Mouse (Mus musculus) kidney, embryonic 14.5 days (tissue): Measurements from ENCODE around the gene Mrpl52. TPM values are rescaled to one million over a fixed set of nuclear protein-coding genes. Genes with fewer than 3 reads are reported as not detected.

Experiments
- ATAC-seq: fragments of 200-750 bp; cut with Nextera tagmentation; 2 replicates; pipeline ENCODE4 v1.8.0; 2017; ENCODE audit warnings: moderate number of reproducible peaks, mild to moderate bottlenecking, moderate TSS enrichment, moderate library complexity; ENCODE audit not compliant: low FRiP score, low TSS enrichment
- H3K27ac ChIP-seq: fragments of 300-500 bp; sonication (generic); 2 replicates; pipeline ENCODE4 v1.5.1; 2014; ENCODE audit warnings: low read depth, mild to moderate bottlenecking, low read length, moderate library complexity, mixed read lengths
- H3K27me3 ChIP-seq: fragments of 300-500 bp; sonication (generic); 2 replicates; pipeline ENCODE4 v1.6.1; 2014; ENCODE audit warnings: mild to moderate bottlenecking, low read length; ENCODE audit not compliant: control insufficient read depth, insufficient read depth
- H3K36me3 ChIP-seq: fragments of 300-500 bp; sonication (generic); 2 replicates; pipeline ENCODE4 v1.6.1; 2014; ENCODE audit warnings: low read length, mixed read lengths; ENCODE audit not compliant: control insufficient read depth, insufficient read depth
- H3K4me1 ChIP-seq: fragments of 300-500 bp; sonication (generic); 2 replicates; pipeline ENCODE4 v1.6.1; 2014; ENCODE audit warnings: low read length, mixed read lengths; ENCODE audit not compliant: control insufficient read depth, insufficient read depth
- H3K4me2 ChIP-seq: fragments of 300-500 bp; sonication (generic); replicated peaks from 2 replicates; pipeline ENCODE4 v1.6.1; 2014; ENCODE audit warnings: low read depth, mild to moderate bottlenecking, low read length
- H3K4me3 ChIP-seq: fragments of 300-500 bp; sonication (generic); 2 replicates; pipeline ENCODE4 v1.5.1; 2014; ENCODE audit warnings: mild to moderate bottlenecking, low read length
- H3K9ac ChIP-seq: fragments of 300-500 bp; sonication (generic); 2 replicates; pipeline ENCODE4 v1.6.1; 2014; ENCODE audit warnings: low read depth, mild to moderate bottlenecking, low read length, moderate library complexity
- H3K9me3 ChIP-seq: fragments of 300-500 bp; sonication (generic); 2 replicates; pipeline ENCODE4 v1.6.1; 2016; ENCODE audit warnings: low read length; ENCODE audit not compliant: control insufficient read depth
- WGBS: fragments of 180-500 bp; shearing (Covaris S2); extraction: QIAGEN DNeasy Blood & Tissue Kit; methylation state at CpG from one replicate; pipeline ENCODE4 v1.1.7; 2014; 5-methylcytosine and 5-hydroxymethylcytosine counted together
- polyA plus RNA-seq: library from polyadenylated mRNA; unstranded; fragments of >200 nt; fragmentation: Nextera tagmentation; extraction: Ambion mirVana; gene quantifications from 2 replicates; pipeline ENCODE4 v1.2.1, GENCODE M21; 2014

The Mrpl52 gene
- polyA plus RNA-seq, 1 experiment from 2014 or later: 269 TPM

- Histone ChIP-seq H3K4me3 (no peak overlapping the region), H3K9me3 (peaks cover 6% of the 10 kb centered on the region; the same call in 1 of the 2 replicates), H3K4me2 (no peak overlapping the region), H3K36me3 (peaks cover 30% of the 10 kb centered on the region), H3K9ac (no peak overlapping the region), H3K4me1 (peaks cover 13% of the 10 kb centered on the region), H3K27me3 (no peaks in the 10 kb centered on the region), H3K27ac (no peak overlapping the region)
- no peak for ATAC-seq
- WGBS: 80% methylated on average over 5 of the region's 5 CpGs
These were observed 46.0 kb downstream of the Mrpl52 start for GRCm38 (mm10) chr14:54472671-54473070.

DNA sequence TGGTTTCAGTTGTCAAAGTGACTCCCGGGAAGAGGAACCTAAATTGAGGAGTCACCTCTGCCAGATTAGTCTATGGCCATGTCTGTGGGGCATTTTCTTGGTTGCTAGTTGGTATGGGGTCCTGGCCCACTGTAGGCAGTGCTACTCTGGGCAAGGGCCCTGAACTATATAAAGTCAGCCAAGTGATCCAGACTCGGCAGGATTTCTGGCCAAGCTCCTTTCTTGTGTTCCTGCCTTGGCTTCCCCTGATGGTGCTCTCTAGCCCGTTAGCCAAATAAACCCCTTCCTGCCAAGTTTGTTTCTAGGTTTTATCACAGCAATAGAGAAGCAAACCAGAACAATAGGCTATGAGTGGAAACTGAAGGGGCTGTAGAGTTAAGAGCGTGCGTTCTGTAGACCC lies 48.0 kb downstream of the Mrpl52 start:
- Histone ChIP-seq H3K36me3 (peaks cover 9% of the 10 kb centered on the region), H3K4me2 (no peak overlapping the region), H3K4me1 (peaks cover 16% of the 10 kb centered on the region), H3K9ac (no peak overlapping the region), H3K27me3 (0 out of 2 replicates have a peak, but pooled peaks cover 3% of the 10 kb centered on the region), H3K9me3 (peaks cover 6% of the 10 kb centered on the region; the same call in 1 of the 2 replicates), H3K27ac (no peak overlapping the region), H3K4me3 (no peak overlapping the region)
- 82% methylated on average over 5 of the region's 5 CpGs for WGBS
- ATAC-seq: no peak

- ATAC-seq: peak; percentile 78
- H3K9ac ChIP-seq: peak within 1 kb of the TSS; percentile 54
- peak within 1 kb of the TSS; percentile 40 for H3K4me3 ChIP-seq
- no peaks in the 10 kb centered on the region for H3K36me3 ChIP-seq
- peaks cover 6% of the 10 kb centered on the region; the same call in 1 of the 2 replicates for H3K9me3 ChIP-seq
- 0 out of 2 replicates have a peak, but pooled peaks cover 6% of the 10 kb centered on the region for H3K27me3 ChIP-seq
- H3K27ac ChIP-seq: no peak within 1 kb of the TSS
- peaks cover 20% of the 10 kb centered on the region for H3K4me1 ChIP-seq
- WGBS: 2% methylated on average over 23 of the region's 23 CpGs
- H3K4me2 ChIP-seq: peak within 1 kb of the TSS; percentile 60
These were observed 49.5 kb downstream of the Mrpl52 start, which contains the start of gene Rem2 for GRCm38 (mm10) chr14:54475941-54476844. Gene Rem2, plus strand, starts transcription at chr14:54476100.

GRCm38 (mm10) chr14:54477172-54477909 lies 50.6 kb downstream of the Mrpl52 start:
- H3K27ac ChIP-seq: no peak overlapping the region
- no peaks in the 10 kb centered on the region for H3K36me3 ChIP-seq
- H3K9ac ChIP-seq: no peak overlapping the region
- ATAC-seq: no peak
- H3K27me3 ChIP-seq: 0 out of 2 replicates have a peak, but pooled peaks cover 6% of the 10 kb centered on the region
- no peak overlapping the region for H3K4me2 ChIP-seq
- H3K4me3 ChIP-seq: no peak overlapping the region
- H3K4me1 ChIP-seq: peaks cover 20% of the 10 kb centered on the region
- 76% methylated on average over 15 of the region's 15 CpGs for WGBS
- no peaks in the 10 kb centered on the region for H3K9me3 ChIP-seq

Other genes starting within 250 kb of the Mrpl52 start
- 431 and 487 TPM in 2 replicates for gene Dad1, start 172.8 kb upstream of the Mrpl52 start, polyA plus RNA-seq
- gene Abhd4, start 172.7 kb upstream of the Mrpl52 start, polyA plus RNA-seq: 50.3 and 62.5 TPM in 2 replicates
- gene Olfr49, start 142.0 kb upstream of the Mrpl52 start, polyA plus RNA-seq: not detected in 2 replicates
- gene Oxa1l, start 66.1 kb upstream of the Mrpl52 start, polyA plus RNA-seq: 63.1 and 69.7 TPM in 2 replicates
- gene Slc7a7, start 9.1 kb upstream of the Mrpl52 start, polyA plus RNA-seq: 6.9 and 9.6 TPM in 2 replicates
- gene Mmp14, start 4.7 kb downstream of the Mrpl52 start, polyA plus RNA-seq: 101 and 167 TPM in 2 replicates
- gene Lrp10, start 37.2 kb downstream of the Mrpl52 start, polyA plus RNA-seq: 32.0 and 47.0 TPM in 2 replicates
- 6.1 and 6.9 TPM in 2 replicates for gene Rem2, start 49.2 kb downstream of the Mrpl52 start, polyA plus RNA-seq
- 87.5 and 108 TPM in 2 replicates for gene Prmt5, start 90.6 kb downstream of the Mrpl52 start, polyA plus RNA-seq
- gene Haus4, start 127.7 kb downstream of the Mrpl52 start, polyA plus RNA-seq: 56.3 and 60.9 TPM in 2 replicates
- gene Ajuba, start 150.6 kb downstream of the Mrpl52 start, polyA plus RNA-seq: 17.4 and 32.2 TPM in 2 replicates
- gene 4931414P19Rik, start 179.1 kb downstream of the Mrpl52 start, polyA plus RNA-seq: 5.7 and 7.7 TPM in 2 replicates
- 420 and 456 TPM in 2 replicates for gene Psmb5, start 191.1 kb downstream of the Mrpl52 start, polyA plus RNA-seq
- not detected in 2 replicates for gene Psmb11, start 194.5 kb downstream of the Mrpl52 start, polyA plus RNA-seq
- gene Gm17606, start 214.0 kb downstream of the Mrpl52 start, polyA plus RNA-seq: not detected in 2 replicates
- gene Cdh24, start 214.5 kb downstream of the Mrpl52 start, polyA plus RNA-seq: 5.0 and 5.7 TPM in 2 replicates